Mouse (Mus musculus) spleen, adult 2 months (tissue): ENCODE measurements around the gene Retreg1. TPM values are rescaled to one million over a fixed set of nuclear protein-coding genes. Genes with fewer than 3 reads are reported as not detected.

Experiments
- DNase-seq, 2 experiments: peaks; one replicate each; pipeline versions ENCODE4 v3.0.0 to v3.0.0-alpha.2; 2012 to 2021; ENCODE audit warnings: low spot score in 2 of 2, low read depth in 1 of 2
- H3K27ac ChIP-seq: fragments of 200-500 bp; 2 replicates; pipeline ENCODE4 v1.5.1; 2012; ENCODE audit warnings: low read length, inconsistent platforms; ENCODE audit not compliant: insufficient read depth
- H3K27me3 ChIP-seq: fragments of 200-500 bp; 2 replicates; pipeline ENCODE4 v1.6.1; 2012; ENCODE audit warnings: mild to moderate bottlenecking, moderate library complexity, low read length, inconsistent platforms; ENCODE audit not compliant: control insufficient read depth, insufficient read depth
- H3K36me3 ChIP-seq: fragments of 200-500 bp; 2 replicates; pipeline ENCODE4 v1.6.1; 2012; ENCODE audit warnings: mild to moderate bottlenecking, low read length, inconsistent platforms; ENCODE audit not compliant: control insufficient read depth, insufficient read depth
- H3K4me1 ChIP-seq: fragments of 200-500 bp; 2 replicates; pipeline ENCODE4 v1.6.1; 2011; ENCODE audit warnings: inconsistent platforms; ENCODE audit not compliant: control insufficient read depth, insufficient read depth, insufficient read length
- H3K4me3 ChIP-seq: fragments of 200-500 bp; 2 replicates; pipeline ENCODE4 v1.5.1; 2011; ENCODE audit warnings: mild to moderate bottlenecking, inconsistent platforms; ENCODE audit not compliant: insufficient read depth, insufficient read length; ENCODE audit errors: extremely low read depth
- CTCF ChIP-seq: fragments of 200-500 bp; IDR thresholded peaks from 2 replicates; pipeline ENCODE4 v1.5.1; 2011; ENCODE audit warnings: mild to moderate bottlenecking, inconsistent platforms; ENCODE audit not compliant: insufficient read depth, insufficient read length, insufficient replicate concordance; ENCODE audit errors: extremely low read depth
- POLR2A ChIP-seq: fragments of 200-500 bp; IDR thresholded peaks from 2 replicates; pipeline ENCODE4 v1.6.1; 2011; ENCODE audit warnings: low read depth, low read length, inconsistent platforms
- WGBS: fragments of 180-500 bp; shearing (Covaris S2); methylation state at CpG from one replicate; pipeline ENCODE4 v1.1.7; 2018; 5-methylcytosine and 5-hydroxymethylcytosine counted together
- polyA plus RNA-seq: library from polyadenylated mRNA; depleted of rRNA; stranded (reverse); fragments of >200 nt; gene quantifications from 2 replicates; pipeline ENCODE4 v1.2.3, GENCODE M21; 2012

Retreg1 gene
- polyA plus RNA-seq, 1 experiment = 8.8 TPM

DNA sequence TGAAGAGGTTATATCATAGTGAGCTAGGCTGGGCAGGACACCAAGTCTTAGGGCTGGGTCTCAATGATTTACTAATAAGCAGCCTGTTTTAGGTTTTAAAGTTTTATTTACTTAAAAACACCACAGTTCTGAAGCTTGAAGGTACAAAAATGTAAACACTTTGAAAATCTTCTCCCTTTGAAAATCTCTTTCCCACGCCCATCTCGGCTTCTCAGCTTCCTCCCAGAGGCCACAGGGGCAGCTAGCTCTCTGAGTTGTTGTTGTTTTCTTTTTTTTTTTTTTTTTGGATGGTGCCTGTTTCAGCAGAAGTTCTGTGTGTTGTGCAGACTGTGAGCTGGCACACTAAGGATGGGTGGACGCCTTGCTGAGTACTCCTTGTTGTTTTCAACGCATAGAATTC is 1.8 kb downstream of the Retreg1 start:
- Histone ChIP-seq H3K4me1 (no peaks in the 10 kb centered on the region), H3K27ac (peak overlapping the region; percentile 99)
- 35% methylated on average over 4 of the region's 4 CpGs for WGBS

DNA sequence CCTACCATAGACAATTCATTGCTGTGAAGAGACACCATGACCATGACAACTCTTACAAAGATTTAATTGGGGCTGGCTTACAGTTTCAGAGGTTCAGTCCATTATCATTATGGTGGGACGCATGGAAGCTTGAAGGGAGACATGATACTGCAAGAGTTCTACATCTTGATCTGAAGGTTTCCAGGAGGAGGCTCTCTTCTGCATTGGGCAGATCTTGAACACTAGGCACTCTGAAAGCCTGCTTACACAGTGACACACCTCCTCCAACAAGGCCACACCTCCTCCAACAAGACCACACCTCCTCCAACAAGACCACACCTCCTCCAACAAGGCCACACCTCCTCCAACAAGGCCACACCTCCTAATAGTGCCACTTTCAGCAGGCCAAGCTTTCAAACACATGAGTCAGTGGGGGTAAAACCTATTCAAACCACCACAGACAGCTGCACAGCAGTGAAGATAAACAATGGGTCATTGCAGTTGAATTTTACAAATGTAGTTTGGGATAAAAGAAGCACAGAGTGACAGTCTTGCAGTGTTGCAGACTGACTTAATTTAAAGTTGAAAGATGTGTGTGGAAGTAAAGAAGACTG is 4.7 kb downstream of the Retreg1 start:
- H3K27ac ChIP-seq = no peak overlapping the region
- no peaks in the 10 kb centered on the region for H3K27me3 ChIP-seq
- 0 out of 2 replicates have a peak, but pooled peaks cover 4% of the 10 kb centered on the region for H3K4me1 ChIP-seq
- WGBS = 93% methylated on average over 1 of the region's 1 CpGs
- H3K4me3 ChIP-seq = no peak overlapping the region
- TF ChIP-seq POLR2A (no peak), CTCF (no peak)
- peaks cover 6% of the 10 kb centered on the region for H3K36me3 ChIP-seq
- no peak for DNase-seq

More for the DNA sequence above, 1.8 kb downstream of the Retreg1 start:
- no peaks in the 10 kb centered on the region for H3K27me3 ChIP-seq
- DNase-seq = no peak
- no peaks in the 10 kb centered on the region; the same call in 1 of the 2 replicates for H3K36me3 ChIP-seq
- TF ChIP-seq POLR2A (no peak), CTCF (no peak)
- H3K4me3 ChIP-seq = peak overlapping the region; percentile 26

DNA sequence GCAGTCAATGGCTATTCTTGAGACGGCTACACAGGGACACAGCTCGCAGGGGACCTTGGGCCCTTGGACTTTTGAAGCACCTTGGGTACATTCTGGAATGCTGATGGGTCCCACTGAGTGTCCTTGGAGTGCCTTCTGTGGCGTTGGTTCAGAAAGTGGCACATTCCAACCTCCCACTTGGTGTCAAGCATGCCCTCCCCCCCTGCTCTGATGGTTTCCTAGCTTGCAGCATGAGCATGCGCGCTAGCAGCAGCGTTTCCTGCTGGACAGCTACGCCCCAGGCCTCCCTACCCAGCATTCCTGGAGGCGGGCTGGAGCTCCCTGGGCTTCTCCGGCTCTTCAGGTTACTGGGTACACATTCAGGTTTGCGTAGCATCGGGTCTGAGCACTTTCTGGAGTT is 7.6 kb downstream of the Retreg1 start:
- Histone ChIP-seq H3K27me3 (no peaks in the 10 kb centered on the region), H3K4me1 (0 out of 2 replicates have a peak, but pooled peaks cover 4% of the 10 kb centered on the region), H3K4me3 (no peak overlapping the region), H3K36me3 (peaks cover 6% of the 10 kb centered on the region), H3K27ac (no peak overlapping the region)
- no peak for TF ChIP-seq POLR2A
- TF ChIP-seq CTCF = no peak
- WGBS = 89% methylated on average over 11 of the region's 11 CpGs
- DNase-seq = no peak

DNA sequence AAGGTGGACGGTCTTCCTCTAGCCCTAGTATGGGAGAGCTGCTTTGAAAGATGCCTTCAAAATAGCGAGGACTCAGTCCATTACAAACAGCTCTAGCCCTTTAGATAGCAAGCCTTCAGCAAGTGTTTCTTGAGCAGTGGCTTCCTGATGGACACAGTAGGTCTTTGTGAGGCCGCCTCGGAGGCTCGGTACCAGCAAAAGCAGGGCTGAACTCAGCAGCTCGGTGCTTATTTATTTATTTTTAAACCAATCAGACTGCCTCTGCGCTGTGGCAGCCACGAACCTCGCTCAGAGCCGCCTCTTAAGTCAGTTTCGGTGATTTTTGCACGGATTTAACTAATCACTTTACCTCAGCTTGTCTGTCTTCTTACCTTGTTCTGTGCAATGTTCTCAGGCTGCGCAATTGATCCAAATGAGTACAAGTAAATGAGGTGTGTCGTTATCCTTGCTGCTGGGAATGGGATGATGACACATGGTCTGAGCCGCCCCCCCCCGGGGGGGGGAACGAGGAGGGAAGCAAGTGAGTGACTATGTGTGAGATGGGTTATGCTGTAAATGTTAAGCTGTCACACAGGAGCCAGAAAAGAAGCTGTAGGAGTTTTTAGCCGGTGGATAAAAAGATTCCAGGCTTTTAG is 11.4 kb downstream of the Retreg1 start:
- H3K4me3 ChIP-seq = no peak overlapping the region
- H3K36me3 ChIP-seq = peaks cover 6% of the 10 kb centered on the region
- H3K4me1 ChIP-seq = peaks cover 14% of the 10 kb centered on the region; the same call in 1 of the 2 replicates
- no peak for DNase-seq
- 89% methylated on average over 18 of the region's 18 CpGs for WGBS
- TF ChIP-seq CTCF (no peak), POLR2A (no peak)
- H3K27ac ChIP-seq = no peak overlapping the region
- no peaks in the 10 kb centered on the region for H3K27me3 ChIP-seq

DNA sequence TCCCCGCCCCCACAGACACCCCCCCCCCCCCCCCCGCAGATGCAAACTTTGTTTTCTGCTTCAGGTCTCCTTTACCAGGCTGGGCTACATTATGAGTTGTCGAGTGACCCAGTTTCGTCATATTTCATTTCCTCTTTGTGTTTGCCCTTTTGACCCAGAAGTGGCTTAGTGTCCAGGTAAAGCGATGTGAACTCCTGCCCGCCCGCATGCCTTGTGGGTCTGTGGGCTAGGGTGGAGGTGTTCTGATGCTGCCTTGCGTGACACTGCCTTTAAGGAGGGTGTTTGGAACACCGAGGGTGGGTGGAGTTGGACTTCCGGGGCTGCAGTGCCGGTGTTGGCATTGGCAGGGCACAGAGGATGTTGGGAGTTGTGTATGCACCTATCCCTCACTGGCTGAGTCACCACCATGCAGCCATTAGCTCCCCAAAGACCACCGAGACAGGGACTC is 15.7 kb downstream of the Retreg1 start:
- no peak overlapping the region; the same call in 1 of the 2 replicates for H3K4me3 ChIP-seq
- 33% methylated on average over 12 of the region's 12 CpGs for WGBS
- no peaks in the 10 kb centered on the region for H3K36me3 ChIP-seq
- peak overlapping the region; percentile 74 for H3K27ac ChIP-seq
- no peaks in the 10 kb centered on the region for H3K27me3 ChIP-seq
- TF ChIP-seq CTCF (no peak), POLR2A (no peak)
- H3K4me1 ChIP-seq = peaks cover 28% of the 10 kb centered on the region; the same call in 1 of the 2 replicates
- DNase-seq = peak in 1 of 2 experiments; percentile 51

DNA sequence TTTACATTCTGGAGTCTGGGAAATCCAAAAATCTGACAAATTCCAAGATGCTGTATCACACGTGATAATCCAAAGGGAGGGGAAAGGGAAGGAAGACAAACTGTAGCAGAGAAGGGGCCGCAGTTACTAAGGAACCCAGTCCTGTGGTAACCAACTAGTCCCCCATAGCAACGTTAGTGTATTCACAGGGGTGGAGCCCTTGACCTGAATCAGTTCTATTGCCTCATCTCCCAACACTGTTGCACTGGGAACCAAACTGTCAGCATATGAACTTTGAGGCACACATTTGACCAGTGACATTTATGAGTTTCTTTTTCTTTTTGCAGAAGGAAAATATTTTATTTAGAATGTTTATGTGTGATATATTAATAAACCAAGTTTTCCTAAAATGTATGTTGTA is 16.5 kb downstream of the Retreg1 start:
- Histone ChIP-seq H3K36me3 (no peaks in the 10 kb centered on the region), H3K4me3 (no peak overlapping the region), H3K4me1 (peaks cover 34% of the 10 kb centered on the region), H3K27ac (no peak overlapping the region), H3K27me3 (no peaks in the 10 kb centered on the region)
- TF ChIP-seq POLR2A (no peak), CTCF (no peak)
- 59% methylated on average over 3 of the region's 3 CpGs for WGBS
- no peak for DNase-seq

DNA sequence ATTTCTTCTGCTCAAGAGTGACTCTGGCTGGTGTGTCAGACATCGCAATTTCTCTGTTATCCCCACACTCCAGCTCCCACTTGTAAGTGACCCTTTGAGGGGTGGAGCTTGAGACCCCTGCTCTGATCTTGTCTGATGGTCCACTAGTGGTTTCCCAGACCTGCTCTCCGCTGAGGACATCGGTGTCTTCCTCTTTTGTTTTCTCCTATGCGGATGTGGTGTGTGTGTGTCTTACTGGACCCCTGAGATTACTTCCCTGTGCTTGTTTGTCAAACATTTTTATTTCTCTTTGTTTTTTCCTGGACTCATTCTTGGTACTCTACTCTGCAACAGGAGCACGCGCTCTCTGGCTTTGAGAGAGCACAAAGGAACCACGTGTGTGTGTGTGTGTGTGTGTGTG is 18.9 kb downstream of the Retreg1 start:
- no peaks in the 10 kb centered on the region for H3K27me3 ChIP-seq
- no peak overlapping the region for H3K4me3 ChIP-seq
- DNase-seq = no peak
- no peak for TF ChIP-seq CTCF
- no peak for TF ChIP-seq POLR2A
- H3K36me3 ChIP-seq = no peaks in the 10 kb centered on the region
- peak overlapping the region; percentile 27 for H3K27ac ChIP-seq
- peaks cover 44% of the 10 kb centered on the region for H3K4me1 ChIP-seq
- 30% methylated on average over 7 of the region's 7 CpGs for WGBS
